Mouse (Mus musculus) right cerebral cortex, postnatal 25 days (tissue): ENCODE measurements at regions not wholly inside any gene's neighbourhood (a gene's known extent, or its start where the extent isn't known, plus 50 kb on each side); places are given as distances from the start of the nearest gene placed in this dataset.

ENCODE experiments used
- DNase-seq: peaks from one replicate; pipeline ENCODE4 v3.0.0; 2022

- DNase-seq: no peak
Measured at GRCm38 (mm10) chr11:37582236-37582635, 346.5 kb upstream of the Tenm2 start.

DNA sequence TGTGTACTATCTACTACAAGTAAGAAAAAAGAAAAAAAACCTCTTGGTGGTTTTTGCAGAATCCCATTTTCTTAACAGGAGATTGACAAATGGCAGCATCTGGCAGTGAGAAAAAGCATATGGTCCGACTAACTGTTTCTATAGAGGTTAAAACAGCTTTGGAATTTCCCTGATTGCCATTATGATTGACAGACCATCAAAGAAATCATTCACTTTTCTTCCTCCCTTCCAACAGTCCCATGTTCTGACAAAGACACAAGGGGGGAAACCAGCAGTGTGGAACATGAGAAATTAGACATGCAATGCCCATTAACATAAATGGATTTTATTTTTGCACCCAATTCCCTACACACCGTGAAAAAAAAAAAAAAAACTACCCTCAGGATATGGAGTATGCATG, 297.9 kb upstream of the Tenm2 start:
- no peak for DNase-seq

- DNase-seq: no peak
Measured at GRCm38 (mm10) chr11:37532476-37532875, 296.7 kb upstream of the Tenm2 start.

DNA sequence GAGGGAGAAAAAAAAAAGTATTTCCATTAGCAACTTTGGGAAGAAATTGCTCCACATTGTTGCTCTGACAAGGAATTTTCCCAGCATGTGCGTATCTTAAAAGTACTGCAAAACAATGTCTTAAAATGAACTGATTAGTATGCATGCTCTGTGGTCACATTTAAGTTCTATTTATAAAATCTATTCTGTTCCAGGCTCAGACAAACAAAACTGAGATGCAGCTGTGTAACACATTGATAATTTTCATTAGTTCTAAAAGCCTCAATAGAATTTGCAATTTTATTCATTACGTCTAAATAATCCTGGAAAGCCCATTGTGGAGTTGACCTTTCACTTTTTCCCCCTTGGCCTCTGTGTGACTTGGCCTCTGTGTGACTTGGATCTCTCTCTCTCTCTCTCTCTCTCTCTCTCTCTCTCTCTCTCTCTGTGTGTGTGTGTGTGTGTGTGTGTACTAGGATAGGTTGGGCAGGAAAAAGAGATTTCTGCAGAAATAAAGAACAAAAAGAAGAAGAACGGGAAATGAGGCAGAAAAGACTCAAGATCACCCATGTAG, 262.8 kb upstream of the Tenm2 start:
- no peak for DNase-seq

DNA sequence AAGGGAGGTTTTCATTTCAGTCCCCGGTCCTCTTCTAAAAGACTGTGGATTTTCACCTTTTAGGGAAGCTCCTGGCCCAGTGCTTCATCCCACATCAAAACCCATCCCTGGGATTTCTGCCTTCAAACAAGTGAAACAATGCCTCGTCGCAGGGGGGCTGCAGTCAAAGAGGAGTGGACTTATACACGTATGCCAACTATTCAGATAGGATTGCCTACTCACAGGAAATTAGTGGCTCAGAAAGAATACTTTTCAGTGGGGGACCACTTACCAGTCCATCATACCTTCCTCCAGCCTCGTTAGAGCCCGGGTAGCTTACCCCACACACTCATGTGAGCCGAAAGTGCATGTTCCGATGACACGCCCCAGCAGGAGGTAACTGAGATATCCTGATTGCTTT, 262.1 kb upstream of the Tenm2 start:
- no peak for DNase-seq

- no peak for DNase-seq
Measured at GRCm38 (mm10) chr11:37480236-37480635, 244.5 kb upstream of the Tenm2 start.

- no peak for DNase-seq
Measured at GRCm38 (mm10) chr11:37478970-37479482, 243.3 kb upstream of the Tenm2 start.

DNA sequence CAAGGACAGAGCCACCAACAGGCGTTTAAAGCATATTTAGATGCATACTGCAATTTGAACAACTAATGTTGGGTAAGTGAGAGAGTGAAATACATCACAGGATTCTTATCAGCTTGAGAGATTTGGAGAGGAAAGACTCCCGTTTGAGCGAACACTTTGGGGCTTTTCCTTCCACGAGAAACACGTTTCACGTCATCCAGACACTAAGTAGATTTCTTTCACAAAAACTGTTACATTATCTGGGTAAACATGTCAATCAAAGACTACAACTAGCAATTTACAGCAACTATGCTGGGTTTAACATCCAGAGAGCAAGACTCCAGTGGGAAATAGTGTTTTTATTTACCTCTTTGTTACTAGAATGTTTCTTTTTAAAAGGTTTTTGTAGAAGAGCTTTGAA, 238.3 kb upstream of the Tenm2 start:
- DNase-seq: no peak

DNA sequence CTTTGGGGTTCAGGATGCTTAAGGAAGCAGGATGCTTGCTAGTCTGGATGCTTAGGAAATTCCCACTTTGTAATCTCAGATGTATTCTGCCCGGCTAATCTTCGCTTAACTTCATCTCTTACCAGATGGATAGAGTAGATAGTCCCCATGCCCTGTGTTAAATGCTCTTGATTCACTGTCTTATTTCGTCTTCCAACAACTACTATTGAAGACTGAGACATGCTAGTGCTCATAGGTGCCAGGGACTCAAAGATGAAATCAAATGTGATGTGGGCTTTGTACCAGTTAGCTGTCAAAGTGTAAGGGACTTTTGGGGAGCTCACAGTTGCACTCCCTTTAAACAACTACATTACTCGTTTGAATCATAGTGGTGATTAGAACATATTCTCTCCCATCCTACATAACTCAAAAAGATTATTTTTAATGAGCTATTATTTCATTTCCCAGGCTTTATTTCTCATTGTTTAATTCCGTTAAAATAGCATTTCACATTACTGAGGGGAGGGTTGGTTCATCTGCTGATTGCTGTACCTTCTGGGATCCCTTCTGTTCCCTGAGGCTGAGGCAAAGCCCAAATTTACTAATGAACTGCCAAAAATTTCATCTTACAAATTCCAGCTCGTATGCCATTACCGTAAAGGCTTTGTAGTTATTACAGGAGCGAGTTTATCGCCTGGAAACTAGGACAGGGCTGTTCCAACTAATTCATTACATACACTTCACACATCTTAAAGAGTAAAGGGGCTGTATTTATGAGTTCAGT, 228.1 kb upstream of the Tenm2 start:
- DNase-seq: no peak

GRCm38 (mm10) chr11:37462375-37462774, 226.6 kb upstream of the Tenm2 start:
- DNase-seq: no peak

DNA sequence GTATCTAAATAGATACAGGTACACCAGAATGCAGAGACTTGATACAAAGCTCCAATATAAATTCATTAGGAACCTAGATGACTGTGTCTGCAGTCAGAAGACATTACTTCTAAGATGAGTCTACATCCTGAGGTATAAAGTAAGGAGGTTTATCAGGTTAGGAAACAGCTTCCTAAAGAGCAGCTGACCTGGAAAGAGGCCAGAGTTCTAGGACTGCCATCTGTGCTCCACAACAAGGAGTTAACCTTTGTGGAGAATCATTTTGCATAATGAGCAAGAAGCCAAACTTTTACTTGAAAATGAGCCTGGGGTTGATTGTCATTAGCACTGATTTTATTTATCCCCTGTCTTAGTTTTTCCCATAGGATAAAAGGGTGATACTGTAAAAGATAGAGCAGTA, 211.6 kb upstream of the Tenm2 start:
- DNase-seq: no peak

GRCm38 (mm10) chr11:37446626-37447025, 210.9 kb upstream of the Tenm2 start:
- no peak for DNase-seq

DNA sequence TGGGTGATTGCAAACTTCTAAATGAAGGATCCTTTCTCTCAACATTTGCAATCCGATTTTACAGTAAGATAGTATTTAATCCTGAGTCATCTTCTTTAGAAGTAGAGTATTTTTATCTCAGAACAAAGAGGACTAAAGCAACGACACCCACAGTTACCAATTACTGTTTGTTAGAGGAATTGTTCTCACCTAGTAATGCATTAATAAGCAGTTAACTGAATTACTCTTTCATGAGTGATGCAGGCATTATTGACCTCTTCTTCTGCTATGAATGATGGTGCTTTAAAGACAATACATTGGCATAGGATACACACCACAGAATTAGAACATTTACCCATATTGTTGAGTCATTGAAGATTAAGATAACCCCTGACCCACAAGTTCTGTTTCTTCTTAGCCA, 207.0 kb upstream of the Tenm2 start:
- DNase-seq: no peak

DNA sequence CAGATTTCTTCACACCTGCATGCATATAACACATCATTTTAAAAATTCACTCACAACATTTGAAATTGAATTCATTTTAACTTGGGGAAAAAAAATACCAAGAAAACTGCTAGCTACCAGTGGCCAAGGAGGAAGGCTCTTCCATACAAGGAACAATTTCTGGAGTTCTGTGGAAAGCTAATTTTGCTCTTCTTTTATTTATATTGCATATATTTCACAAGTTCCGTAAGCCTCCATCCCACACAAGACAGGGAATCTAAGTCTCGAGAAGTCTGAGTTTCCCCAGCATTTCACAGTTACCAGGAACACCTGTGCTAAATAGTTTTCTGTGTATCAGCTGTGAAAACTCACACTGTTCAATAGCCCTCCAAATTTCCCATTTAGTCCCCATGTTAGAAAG, 198.8 kb upstream of the Tenm2 start:
- DNase-seq: no peak

- DNase-seq: no peak
Measured at GRCm38 (mm10) chr11:37424312-37425169, 188.8 kb upstream of the Tenm2 start.

- DNase-seq: no peak
Measured at GRCm38 (mm10) chr11:37412868-37413267, 177.1 kb upstream of the Tenm2 start.

GRCm38 (mm10) chr11:37367971-37368370, 132.2 kb upstream of the Tenm2 start:
- DNase-seq: no peak

- DNase-seq: peak; percentile 26
Measured at GRCm38 (mm10) chr11:37364430-37364829, 128.7 kb upstream of the Tenm2 start.

DNA sequence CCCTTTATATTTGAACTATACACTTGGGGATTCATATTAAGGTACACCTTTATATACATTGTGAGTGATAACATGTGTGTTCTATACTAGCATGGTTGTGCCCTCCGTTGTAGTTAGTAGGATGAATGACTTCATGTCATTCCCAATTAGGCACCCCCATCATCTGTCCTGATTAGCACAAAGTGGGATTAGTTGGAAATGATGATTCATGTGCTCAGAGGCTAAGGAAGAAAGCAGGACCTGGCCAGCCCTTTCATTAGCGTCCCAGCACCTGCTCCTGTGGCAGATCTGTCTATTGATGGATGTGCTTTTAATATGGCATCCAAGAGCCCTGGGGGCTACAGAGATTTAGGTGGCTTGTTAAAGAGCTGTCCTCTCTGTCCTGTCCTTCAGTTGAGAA, 119.3 kb upstream of the Tenm2 start:
- DNase-seq: no peak

DNA sequence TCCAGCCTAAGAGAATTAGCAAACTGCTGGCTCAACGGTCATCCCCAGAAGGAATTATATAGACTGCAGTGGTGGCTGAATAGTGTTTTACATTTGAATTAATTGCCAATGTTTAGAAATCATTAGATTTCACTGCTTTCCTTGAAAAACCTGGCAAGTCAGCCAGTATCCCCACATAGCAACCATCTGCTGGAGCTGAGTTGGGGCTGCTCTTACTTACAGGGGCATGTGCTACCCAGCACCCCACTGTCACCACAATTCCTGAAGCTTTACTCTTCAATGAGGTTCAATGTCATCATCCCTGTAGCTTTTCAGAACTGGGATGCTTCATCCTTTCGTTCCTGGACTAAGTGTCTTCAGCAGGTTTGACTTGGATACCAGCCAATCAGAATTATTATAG, 73.9 kb upstream of the Tenm2 start:
- no peak for DNase-seq

DNA sequence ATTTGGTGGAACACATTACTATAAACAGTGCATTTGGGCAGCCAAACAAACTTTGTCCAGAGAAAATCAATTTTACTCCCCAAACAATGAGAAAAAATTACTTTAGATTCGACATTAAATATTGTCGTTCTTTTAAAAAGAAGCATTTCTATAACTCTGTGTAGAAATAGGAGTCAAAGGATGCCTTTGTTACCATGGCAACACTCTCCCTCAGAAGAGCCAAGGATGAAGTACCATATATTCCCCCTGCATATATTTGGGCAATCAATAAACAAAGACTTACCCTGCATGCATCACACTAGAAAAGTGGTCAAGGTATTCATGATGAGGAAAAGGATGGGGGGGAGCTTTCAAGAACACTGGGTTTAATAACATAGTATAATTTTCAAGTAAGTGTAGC, 70.9 kb upstream of the Tenm2 start:
- no peak for DNase-seq
